Mouse (Mus musculus) bone marrow, adult 2 months (tissue): ENCODE data around the gene Meis2.

Source experiments
- CTCF ChIP-seq: fragments of 200-500 bp; IDR thresholded peaks from 2 replicates; pipeline ENCODE4 v1.5.1; 2011; ENCODE audit warnings: low read length, control low read depth; ENCODE audit not compliant: control insufficient read depth, insufficient read depth
- POLR2A ChIP-seq: fragments of 200-500 bp; IDR thresholded peaks from 2 replicates; pipeline ENCODE4 v1.6.1; 2011; ENCODE audit warnings: low read depth, mild to moderate bottlenecking, control low read depth, low read length, borderline replicate concordance; ENCODE audit not compliant: control insufficient read depth

DNA sequence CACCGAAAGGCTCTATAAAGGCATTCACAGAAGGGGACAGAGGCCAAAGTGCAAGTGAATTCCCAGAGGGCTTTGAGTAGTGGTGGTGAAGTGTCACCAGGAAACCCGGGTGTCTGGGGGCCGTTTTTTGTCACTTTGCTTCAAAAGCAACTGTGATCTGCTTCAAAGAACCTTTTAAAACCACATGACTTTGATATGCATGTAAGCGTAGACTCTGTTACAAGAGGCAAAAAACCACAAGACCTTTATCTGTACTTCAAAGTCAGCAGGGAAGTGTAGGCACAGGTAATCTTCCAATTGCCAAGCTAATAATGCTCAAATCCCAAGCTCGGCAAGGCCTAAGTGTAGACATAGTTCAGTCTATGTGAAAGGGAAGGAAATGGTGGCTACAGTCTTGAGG lies 87.0 kb downstream of the Meis2 start:
- TF ChIP-seq CTCF (no peak), POLR2A (no peak)
